Mouse (Mus musculus): ENCODE data around the gene Clec2d.

- no peak for TF ChIP-seq CTCF (IDR thresholded peaks at IDR 0.05; ENCODE audit: insufficient read depth, low read length)
- TF ChIP-seq POLR2A (IDR thresholded peaks at IDR 0.05; ENCODE audit: borderline replicate concordance, extremely low read depth, low read depth, low read length): no peak
Observed at GRCm38 (mm10) chr6:129160103-129160502, 20.3 kb upstream of the Clec2d start.

All from lung, adult 2 months (tissue).